Mouse (Mus musculus) limb, embryonic 10.5 days (tissue): ENCODE measurements at regions not wholly inside any gene's neighbourhood (a gene's known extent, or its start where the extent isn't known, plus 50 kb on each side); places are given as distances from the start of the nearest gene placed in this dataset.
"Not testable (repeated sequence)": the region's sequence is repeated elsewhere in the genome, so short reads cannot be mapped to it uniquely, and the experiment has no call there.

ENCODE experiments used
- DNase-seq: peaks from one replicate; pipeline ENCODE4 v3.0.0-alpha.2; 2017; ENCODE audit warnings: low spot score
- H3K27ac ChIP-seq: fragments of 300-500 bp; sonication (generic); 2 replicates; pipeline ENCODE4 v1.5.1; 2016; ENCODE audit warnings: mild to moderate bottlenecking
- H3K27me3 ChIP-seq: fragments of 300-500 bp; sonication (generic); 2 replicates; pipeline ENCODE4 v1.6.1; 2016; ENCODE audit warnings: low read depth, mild to moderate bottlenecking; ENCODE audit not compliant: poor library complexity, severe bottlenecking
- H3K36me3 ChIP-seq: fragments of 300-500 bp; sonication (generic); 2 replicates; pipeline ENCODE4 v1.6.1; 2016; ENCODE audit warnings: mild to moderate bottlenecking, moderate library complexity
- H3K4me1 ChIP-seq: fragments of 300-500 bp; sonication (generic); 2 replicates; pipeline ENCODE4 v1.6.1; 2016
- H3K4me3 ChIP-seq: fragments of 300-500 bp; sonication (generic); 2 replicates; pipeline ENCODE4 v1.5.1; 2016; ENCODE audit warnings: mild to moderate bottlenecking, moderate library complexity
- H3K9me3 ChIP-seq: fragments of 300-500 bp; sonication (generic); replicated peaks from 2 replicates; pipeline ENCODE4 v1.6.1; 2016; ENCODE audit warnings: mild to moderate bottlenecking
- WGBS: fragments of 180-500 bp; shearing (Covaris S2); methylation state at CpG from one replicate; pipeline ENCODE4 v1.1.7; 2016; 5-methylcytosine and 5-hydroxymethylcytosine counted together

- WGBS, result 88% methylated on average over 2 of the region's 2 CpGs
- Histone ChIP-seq H3K9me3 (no peaks in the 10 kb centered on the region), H3K4me1 (peaks cover 4% of the 10 kb centered on the region; the same call in 1 of the 2 replicates), H3K27ac (no peak overlapping the region), H3K36me3 (no peaks in the 10 kb centered on the region), H3K27me3 (0 out of 2 replicates have a peak, but pooled peaks cover 5% of the 10 kb centered on the region), H3K4me3 (no peak overlapping the region)
- no peak for DNase-seq
Observed at GRCm38 (mm10) chr17:49314196-49314595, 114.0 kb upstream of the Mocs1 start.

GRCm38 (mm10) chr17:49327524-49327923 lies 100.6 kb upstream of the Mocs1 start:
- no peaks in the 10 kb centered on the region for H3K36me3 ChIP-seq
- H3K9me3 ChIP-seq, result no peaks in the 10 kb centered on the region
- DNase-seq, result no peak
- no peaks in the 10 kb centered on the region for H3K4me1 ChIP-seq
- 78% methylated on average over 4 of the region's 4 CpGs for WGBS
- no peak overlapping the region for H3K27ac ChIP-seq
- H3K27me3 ChIP-seq, result no peaks in the 10 kb centered on the region
- H3K4me3 ChIP-seq, result no peak overlapping the region

GRCm38 (mm10) chr17:49335318-49335717 lies 92.8 kb upstream of the Mocs1 start:
- WGBS, result 54% methylated on average over 5 of the region's 5 CpGs
- Histone ChIP-seq H3K27me3 (no peaks in the 10 kb centered on the region), H3K36me3 (no peaks in the 10 kb centered on the region), H3K9me3 (no peaks in the 10 kb centered on the region), H3K4me3 (no peak overlapping the region), H3K4me1 (peaks cover 4% of the 10 kb centered on the region; the same call in 1 of the 2 replicates), H3K27ac (no peak overlapping the region)
- DNase-seq, result no peak

- 97% methylated on average over 5 of the region's 5 CpGs for WGBS
- no peaks in the 10 kb centered on the region for H3K27me3 ChIP-seq
- no peak overlapping the region for H3K4me3 ChIP-seq
Observed at GRCm38 (mm10) chr17:49337881-49338280, 90.3 kb upstream of the Mocs1 start.

GRCm38 (mm10) chr17:49342636-49343035 lies 85.5 kb upstream of the Mocs1 start:
- no peak overlapping the region for H3K4me3 ChIP-seq
- H3K9me3 ChIP-seq, result no peaks in the 10 kb centered on the region
- no peak overlapping the region for H3K27ac ChIP-seq
- 88% methylated on average over 2 of the region's 2 CpGs for WGBS
- no peak for DNase-seq
- no peaks in the 10 kb centered on the region for H3K36me3 ChIP-seq
- no peaks in the 10 kb centered on the region for H3K27me3 ChIP-seq
- H3K4me1 ChIP-seq, result peaks cover 4% of the 10 kb centered on the region; the same call in 1 of the 2 replicates

More at GRCm38 (mm10) chr17:49337881-49338280, 90.3 kb upstream of the Mocs1 start:
- H3K36me3 ChIP-seq, result no peaks in the 10 kb centered on the region
- no peak overlapping the region for H3K27ac ChIP-seq
- no peak for DNase-seq
- no peaks in the 10 kb centered on the region for H3K9me3 ChIP-seq
- peaks cover 7% of the 10 kb centered on the region for H3K4me1 ChIP-seq

GRCm38 (mm10) chr17:49346701-49347100 lies 81.5 kb upstream of the Mocs1 start:
- peaks cover 4% of the 10 kb centered on the region; the same call in 1 of the 2 replicates for H3K4me1 ChIP-seq
- WGBS, result 91% methylated on average over 5 of the region's 5 CpGs
- H3K27ac ChIP-seq, result no peak overlapping the region
- DNase-seq, result no peak
- no peaks in the 10 kb centered on the region for H3K27me3 ChIP-seq
- H3K4me3 ChIP-seq, result no peak overlapping the region
- no peaks in the 10 kb centered on the region for H3K9me3 ChIP-seq
- H3K36me3 ChIP-seq, result no peaks in the 10 kb centered on the region

- H3K4me3 ChIP-seq, result no peak overlapping the region
- no peaks in the 10 kb centered on the region for H3K4me1 ChIP-seq
- no peak for DNase-seq
- no peaks in the 10 kb centered on the region for H3K27me3 ChIP-seq
- H3K27ac ChIP-seq, result no peak overlapping the region
- WGBS, result 90% methylated on average over 9 of the region's 9 CpGs
- H3K36me3 ChIP-seq, result no peaks in the 10 kb centered on the region
- H3K9me3 ChIP-seq, result no peaks in the 10 kb centered on the region
Observed at GRCm38 (mm10) chr17:49349328-49349727, 78.8 kb upstream of the Mocs1 start.

- H3K36me3 ChIP-seq, result no peaks in the 10 kb centered on the region
- H3K4me1 ChIP-seq, result no peaks in the 10 kb centered on the region
- DNase-seq, result no peak
- H3K27ac ChIP-seq, result no peak overlapping the region
- no peak overlapping the region for H3K4me3 ChIP-seq
- no peaks in the 10 kb centered on the region for H3K9me3 ChIP-seq
- no peaks in the 10 kb centered on the region for H3K27me3 ChIP-seq
Observed at GRCm38 (mm10) chr17:49359212-49359611, 69.0 kb upstream of the Mocs1 start.

GRCm38 (mm10) chr17:49360251-49360650 lies 67.9 kb upstream of the Mocs1 start:
- H3K4me1 ChIP-seq, H3K27me3 ChIP-seq, H3K9me3 ChIP-seq, DNase-seq, H3K36me3 ChIP-seq, H3K4me3 ChIP-seq, H3K27ac ChIP-seq: not testable (repeated sequence)
- WGBS, result 54% methylated on average over 6 of the region's 6 CpGs

GRCm38 (mm10) chr17:49367791-49368190 lies 60.4 kb upstream of the Mocs1 start:
- Histone ChIP-seq H3K27me3 (no peaks in the 10 kb centered on the region), H3K4me3 (no peak overlapping the region), H3K27ac (no peak overlapping the region), H3K36me3 (no peaks in the 10 kb centered on the region), H3K9me3 (no peaks in the 10 kb centered on the region), H3K4me1 (no peaks in the 10 kb centered on the region)
- DNase-seq, result no peak
- WGBS, result 85% methylated on average over 4 of the region's 4 CpGs

GRCm38 (mm10) chr17:49368476-49369269 lies 59.5 kb upstream of the Mocs1 start:
- no peak for DNase-seq
- Histone ChIP-seq H3K4me3 (no peak overlapping the region), H3K27me3 (no peaks in the 10 kb centered on the region), H3K36me3 (no peaks in the 10 kb centered on the region), H3K4me1 (no peaks in the 10 kb centered on the region), H3K27ac (no peak overlapping the region), H3K9me3 (no peaks in the 10 kb centered on the region)
- WGBS, result 82% methylated on average over 2 of the region's 2 CpGs

- Histone ChIP-seq H3K4me1 (peaks cover 10% of the 10 kb centered on the region), H3K9me3 (no peaks in the 10 kb centered on the region), H3K36me3 (no peaks in the 10 kb centered on the region), H3K27ac (no peak overlapping the region), H3K4me3 (no peak overlapping the region), H3K27me3 (no peaks in the 10 kb centered on the region)
- DNase-seq, result no peak
- 48% methylated on average over 11 of the region's 11 CpGs for WGBS
Observed at GRCm38 (mm10) chr17:49377626-49378025, 50.5 kb upstream of the Mocs1 start.
